In the genomic region with DNA sequence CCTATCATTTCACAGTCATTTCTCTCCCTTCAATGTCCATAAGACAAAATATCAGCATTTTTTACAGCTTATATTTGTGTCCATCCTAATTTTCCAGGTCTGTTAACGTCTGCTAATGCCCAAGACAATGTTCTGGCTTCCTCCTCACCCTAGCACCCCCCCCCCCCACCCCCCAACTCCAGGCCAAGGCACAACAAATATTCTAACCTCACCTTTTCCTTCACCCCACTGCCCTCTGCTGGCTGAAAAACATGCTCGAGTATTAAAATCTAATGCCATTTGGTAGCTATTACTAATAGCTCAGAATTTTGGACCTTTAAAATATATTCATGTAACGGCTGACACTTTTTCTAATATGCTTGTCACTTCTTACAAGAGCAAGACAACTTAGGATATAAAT, we compare ENCODE assay signal across 8 mouse cellular contexts. TPM values are rescaled to one million over a fixed set of nuclear protein-coding genes. Genes with fewer than 3 reads are reported as not detected.
DNase-seq lines count a peak whose midpoint lies in the region; ATAC-seq and TF ChIP-seq lines count a peak whose summit lies in the region.

No protein-coding gene starts in this region.

- H3K27me3 ChIP-seq in intestine, postnatal 0 days (replicated peaks; ENCODE audit: control insufficient read depth, insufficient read depth, low read length): no peaks in the 10 kb centered on the region
- H3K27me3 ChIP-seq in intestine, embryonic 15.5 days (replicated peaks): no peaks in the 10 kb centered on the region
- H3K27me3 ChIP-seq in small intestine, adult 2 months (ENCODE audit: control insufficient read depth, insufficient read depth, low read length): no peaks in the 10 kb centered on the region
- no peaks in the 10 kb centered on the region for H3K27me3 ChIP-seq in forebrain, embryonic 16.5 days (replicated peaks; ENCODE audit: control insufficient read depth, insufficient read depth, low read length)

- H3K9me3 ChIP-seq in intestine, postnatal 0 days (ENCODE audit: control insufficient read depth): no peaks in the 10 kb centered on the region
- H3K9me3 ChIP-seq in intestine, embryonic 15.5 days: no peaks in the 10 kb centered on the region
- H3K9me3 ChIP-seq in forebrain, embryonic 16.5 days (ENCODE audit: control insufficient read depth, low read length): no peaks in the 10 kb centered on the region

- peak; percentile 72 for TF ChIP-seq CTCF in intestine, postnatal 0 days (IDR thresholded peaks at IDR 0.05; ENCODE audit: low read depth)
- peak; percentile 55; the same call in 1 of the 2 replicates for TF ChIP-seq CTCF in small intestine, adult 2 months (IDR thresholded peaks at IDR 0.05; ENCODE audit: extremely low read depth, insufficient read length, insufficient replicate concordance, low read depth, low read length)

- no peak overlapping the region for H3K4me3 ChIP-seq in intestine, postnatal 0 days (ENCODE audit: low read depth, low read length)
- no peak overlapping the region for H3K4me3 ChIP-seq in intestine, embryonic 15.5 days (replicated peaks)
- no peak overlapping the region for H3K4me3 ChIP-seq in small intestine, adult 2 months (ENCODE audit: low read depth, low read length)
- H3K4me3 ChIP-seq in forebrain, embryonic 16.5 days (replicated peaks; ENCODE audit: low read length): no peak overlapping the region

- no peak overlapping the region for H3K27ac ChIP-seq in intestine, postnatal 0 days (ENCODE audit: low read depth, low read length)
- no peak overlapping the region for H3K27ac ChIP-seq in intestine, embryonic 15.5 days
- H3K27ac ChIP-seq in small intestine, adult 2 months (ENCODE audit: insufficient read depth, low read depth, low read length): no peak overlapping the region
- H3K27ac ChIP-seq in forebrain, embryonic 16.5 days (ENCODE audit: low read length): no peak overlapping the region

- no peak for TF ChIP-seq POLR2A in small intestine, adult 2 months (IDR thresholded peaks at IDR 0.05; ENCODE audit: low read depth, low read length)

- WGBS in intestine, postnatal 0 days: 17% methylated on average over 3 of the region's 3 CpGs
- WGBS in intestine, embryonic 15.5 days: 12% methylated on average over 3 of the region's 3 CpGs
- 10% methylated on average over 3 of the region's 3 CpGs for WGBS in small intestine, adult 2 months
- WGBS in forebrain, embryonic 16.5 days: 8% methylated on average over 3 of the region's 3 CpGs

- no peak for ATAC-seq in intestine, postnatal 0 days
- no peak for ATAC-seq in intestine, embryonic 15.5 days
- ATAC-seq in forebrain, embryonic 16.5 days: no peak

- H3K4me2 ChIP-seq in intestine, postnatal 0 days (replicated peaks; ENCODE audit: low read depth): no peak overlapping the region
- H3K4me2 ChIP-seq in intestine, embryonic 15.5 days (replicated peaks): no peak overlapping the region
- no peak overlapping the region for H3K4me2 ChIP-seq in forebrain, embryonic 16.5 days (ENCODE audit: low read length)

- no peaks in the 10 kb centered on the region for H3K4me1 ChIP-seq in intestine, postnatal 0 days (replicated peaks; ENCODE audit: control insufficient read depth, insufficient read depth, low read length)
- H3K4me1 ChIP-seq in intestine, embryonic 15.5 days (replicated peaks): no peaks in the 10 kb centered on the region
- H3K4me1 ChIP-seq in small intestine, adult 2 months (ENCODE audit: control insufficient read depth, insufficient read depth, insufficient read length, low read length): 0 out of 2 replicates have a peak, but pooled peaks cover 2% of the 10 kb centered on the region
- no peaks in the 10 kb centered on the region for H3K4me1 ChIP-seq in forebrain, embryonic 16.5 days (replicated peaks; ENCODE audit: control insufficient read depth, insufficient read depth, low read length)

- no peak overlapping the region for H3K9ac ChIP-seq in intestine, postnatal 0 days (ENCODE audit: low read depth, low read length)
- no peak overlapping the region for H3K9ac ChIP-seq in intestine, embryonic 15.5 days
- no peak overlapping the region for H3K9ac ChIP-seq in forebrain, embryonic 16.5 days (replicated peaks; ENCODE audit: low read depth, low read length)

- H3K36me3 ChIP-seq in intestine, postnatal 0 days (ENCODE audit: control insufficient read depth, insufficient read depth): no peaks in the 10 kb centered on the region
- H3K36me3 ChIP-seq in intestine, embryonic 15.5 days: no peaks in the 10 kb centered on the region
- H3K36me3 ChIP-seq in small intestine, adult 2 months (ENCODE audit: control insufficient read depth, insufficient read depth, low read length): no peaks in the 10 kb centered on the region
- H3K36me3 ChIP-seq in forebrain, embryonic 16.5 days (ENCODE audit: control insufficient read depth, insufficient read depth): no peaks in the 10 kb centered on the region

- peak; percentile 58 to 63 for DNase-seq in B cell, adult 2 months
- peak; percentile 43 for DNase-seq in R1 (ENCODE audit: low read depth, low spot score)
- DNase-seq in embryo, embryonic 10 days (ENCODE audit: low spot score): peak; percentile 43
- DNase-seq in kidney, postnatal 4 days: peak; percentile 73 to 74

RNA-seq across cellular contexts. Expression of a gene that starts 27.4 kb away (rescaled TPM):
- 2.4 and 2.7 TPM in 2 replicates for polyA plus RNA-seq in intestine, postnatal 0 days (2015; fragmentation: Nextera tagmentation; extraction: Ambion mirVana)
- polyA plus RNA-seq in intestine, embryonic 15.5 days (2015; fragmentation: Nextera tagmentation; extraction: Ambion mirVana): 1.8 and 2.4 TPM in 2 replicates
- polyA plus RNA-seq in small intestine, adult 2 months (2012; rRNA removed): 2.0 and 4.0 TPM in 2 replicates
- 0.83 and 1.5 TPM in 2 replicates for polyA plus RNA-seq in forebrain, embryonic 16.5 days (2015; fragmentation: Nextera tagmentation; extraction: Ambion mirVana)

RNA-seq across cellular contexts. Expression of a gene that starts 28.8 kb away (rescaled TPM):
- 2.3 TPM in 2 replicates for polyA plus RNA-seq in intestine, postnatal 0 days (2015; fragmentation: Nextera tagmentation; extraction: Ambion mirVana)
- polyA plus RNA-seq in intestine, embryonic 15.5 days (2015; fragmentation: Nextera tagmentation; extraction: Ambion mirVana): 3.3 and 3.6 TPM in 2 replicates
- polyA plus RNA-seq in small intestine, adult 2 months (2012; rRNA removed): 2.2 and 3.3 TPM in 2 replicates
- 4.2 and 4.4 TPM in 2 replicates for polyA plus RNA-seq in forebrain, embryonic 16.5 days (2015; fragmentation: Nextera tagmentation; extraction: Ambion mirVana)

RNA-seq across cellular contexts. Expression of a gene that starts 44.1 kb away (rescaled TPM):
- polyA plus RNA-seq in intestine, postnatal 0 days (2015; fragmentation: Nextera tagmentation; extraction: Ambion mirVana): 5.4 and 6.1 TPM in 2 replicates
- 14.3 and 15.7 TPM in 2 replicates for polyA plus RNA-seq in intestine, embryonic 15.5 days (2015; fragmentation: Nextera tagmentation; extraction: Ambion mirVana)
- 102 and 218 TPM in 2 replicates for polyA plus RNA-seq in small intestine, adult 2 months (2012; rRNA removed)
- polyA plus RNA-seq in forebrain, embryonic 16.5 days (2015; fragmentation: Nextera tagmentation; extraction: Ambion mirVana): 15.9 and 20.8 TPM in 2 replicates

RNA-seq across cellular contexts. Expression of a gene that starts 44.2 kb away (rescaled TPM):
- 52.9 and 54.2 TPM in 2 replicates for polyA plus RNA-seq in intestine, postnatal 0 days (2015; fragmentation: Nextera tagmentation; extraction: Ambion mirVana)
- polyA plus RNA-seq in intestine, embryonic 15.5 days (2015; fragmentation: Nextera tagmentation; extraction: Ambion mirVana): 104 and 112 TPM in 2 replicates
- 4.3 and 10.6 TPM in 2 replicates for polyA plus RNA-seq in small intestine, adult 2 months (2012; rRNA removed)
- polyA plus RNA-seq in forebrain, embryonic 16.5 days (2015; fragmentation: Nextera tagmentation; extraction: Ambion mirVana): 84.5 and 94.4 TPM in 2 replicates
